Comparison of ENCODE assay signal across 25 mouse cellular contexts in genomic region chr11:19961766-19962365, GRCm38 (mm10). TPM values are rescaled to one million over a fixed set of nuclear protein-coding genes. Genes with fewer than 3 reads are reported as not detected.
DNase-seq lines count a peak whose midpoint lies in the region; ATAC-seq and TF ChIP-seq lines count a peak whose summit lies in the region.
"Had no signal": no experiment of that assay in that cellular context is flagged by ENCODE, and none has a peak within 500 bp of the region (broad histone marks: within the 10 kb centered on the region; RNA-seq: fewer than 3 reads in every experiment).

No protein-coding gene starts in this region.

- no peak overlapping the region for H3K9ac ChIP-seq in heart, embryonic 13.5 days
- H3K9ac ChIP-seq: embryonic facial prominence, embryonic 13.5 days; intestine, embryonic 15.5 days; limb, embryonic 13.5 days; liver, embryonic 12.5 days; stomach, embryonic 15.5 days had no signal

- H3K36me3 ChIP-seq in heart, embryonic 13.5 days: no peaks in the 10 kb centered on the region; the same call in 1 of the 2 replicates
- H3K36me3 ChIP-seq: embryonic facial prominence, embryonic 13.5 days; heart, embryonic 10.5 days; intestine, embryonic 15.5 days; limb, embryonic 13.5 days; liver, embryonic 12.5 days; stomach, embryonic 15.5 days had no signal

- H3K27ac ChIP-seq in heart, embryonic 13.5 days (replicated peaks): 0 out of 2 replicates have a peak overlapping the region, but pooled peaks have one; percentile 8
- H3K27ac ChIP-seq in layer of hippocampus, adult 2 months: peak overlapping the region; percentile 70
- H3K27ac ChIP-seq: embryonic facial prominence, embryonic 13.5 days; limb, embryonic 13.5 days; liver, embryonic 12.5 days; stomach, embryonic 15.5 days had no signal

- H3K4me2 ChIP-seq in heart, embryonic 13.5 days: no peak overlapping the region
- H3K4me2 ChIP-seq: embryonic facial prominence, embryonic 13.5 days; limb, embryonic 13.5 days; liver, embryonic 12.5 days; midbrain, embryonic 11.5 days; stomach, embryonic 15.5 days had no signal

- no peak for ATAC-seq in heart, embryonic 13.5 days (ENCODE audit: extremely low read depth, insufficient number of reproducible peaks, low FRiP score, low TSS enrichment)
- ATAC-seq: CD4-positive, CD25-positive, alpha-beta regulatory T cell, adult 4 months; forebrain, embryonic 16.5 days; intestine, embryonic 15.5 days; midbrain, embryonic 16.5 days had no signal

- DNase-seq in cerebellum, adult 9-10 months: peak; percentile 62
- no peak for DNase-seq in cerebellum, adult 11 months
- DNase-seq in heart, postnatal 10 days: no peak
- DNase-seq in layer of hippocampus, adult 2 months (ENCODE audit: low spot score in 2 of 2): no peak
- no peak for DNase-seq in layer of hippocampus, adult 9-11 months
- no peak for DNase-seq in testis, postnatal 14 days (ENCODE audit: low spot score)
- DNase-seq: cerebellum, adult 8-10 months; embryo, embryonic 11 days; kidney, adult 8-10 months; kidney, postnatal 14 days; right cerebral cortex, postnatal 25 days; thymus, postnatal 14 days had no signal

- no peaks in the 10 kb centered on the region for H3K27me3 ChIP-seq in heart, embryonic 13.5 days (replicated peaks)
- H3K27me3 ChIP-seq: embryonic facial prominence, embryonic 13.5 days; intestine, embryonic 15.5 days; limb, embryonic 13.5 days; liver, embryonic 12.5 days; stomach, embryonic 15.5 days had no signal

- no peaks in the 10 kb centered on the region for H3K9me3 ChIP-seq in heart, embryonic 13.5 days
- H3K9me3 ChIP-seq: embryonic facial prominence, embryonic 13.5 days; heart, embryonic 10.5 days; hindbrain, embryonic 10.5 days; intestine, embryonic 15.5 days; limb, embryonic 13.5 days; liver, embryonic 12.5 days; stomach, embryonic 15.5 days had no signal

- WGBS in heart, embryonic 13.5 days: 64% methylated on average over 12 of the region's 12 CpGs

- H3K4me1 ChIP-seq in heart, embryonic 13.5 days: peaks cover 73% of the 10 kb centered on the region

- intact Hi-C loops in heart, postnatal 10 days (cut with DNase I): no loop called here

- TF ChIP-seq CTCF in layer of hippocampus, adult 2 months (conservative IDR thresholded peaks at IDR 0.05): no peak

- H3K4me3 ChIP-seq in heart, embryonic 13.5 days: no peak overlapping the region
- H3K4me3 ChIP-seq in layer of hippocampus, adult 2 months: no peak overlapping the region
- H3K4me3 ChIP-seq: embryonic facial prominence, embryonic 13.5 days; erythroblast, embryonic 14.5 days; heart, embryonic 10.5 days; hindbrain, embryonic 10.5 days; intestine, embryonic 15.5 days; limb, embryonic 13.5 days; liver, embryonic 12.5 days; stomach, embryonic 15.5 days had no signal

RNA-seq across cellular contexts. Expression of gene Spred2, which starts 37.7 kb away (rescaled TPM):
- polyA plus RNA-seq in heart, embryonic 13.5 days (2015; fragmentation: Nextera tagmentation; extraction: Ambion mirVana): 4.2 and 4.3 TPM in 2 replicates
- total RNA-seq in heart, postnatal 10 days (2021): 10 to 100 TPM; 28.4 to 33.4 TPM
- total RNA-seq in layer of hippocampus, adult 2 months (2021): 10 to 100 TPM; 88.2 to 89.4 TPM
